Mouse (Mus musculus) ES-CJ7 (cell line): ENCODE results near the gene Tmem45a.

ENCODE experiments used
- DNase-seq: peaks from one replicate; pipeline ENCODE4 v3.0.0; 2011; ENCODE audit warnings: low read depth, low spot score

Tmem45a gene

GRCm38 (mm10) chr16:56798873-56799272, 87.1 kb downstream of the Tmem45a start:
- DNase-seq: no peak

GRCm38 (mm10) chr16:56795481-56796139, 90.4 kb downstream of the Tmem45a start, which contains the start of gene Adgrg7:
Adgrg7 (minus strand) TSS chr16:56795855.
- no peak for DNase-seq

- DNase-seq: no peak
These were observed 91.4 kb downstream of the Tmem45a start for GRCm38 (mm10) chr16:56794383-56795144.

- DNase-seq: no peak
These were observed 92.2 kb downstream of the Tmem45a start for GRCm38 (mm10) chr16:56793778-56794177.

- no peak for DNase-seq
These were observed 100.0 kb downstream of the Tmem45a start for GRCm38 (mm10) chr16:56785943-56786342.

- DNase-seq: peak; percentile 69
These were observed 114.5 kb downstream of the Tmem45a start for GRCm38 (mm10) chr16:56771163-56772105.
